Mouse (Mus musculus) stomach, embryonic 16.5 days (tissue): ENCODE measurements around the gene Gm5941. TPM values are rescaled to one million over a fixed set of nuclear protein-coding genes. Genes with fewer than 3 reads are reported as not detected.
"Not testable (repeated sequence)": the region's sequence is repeated elsewhere in the genome, so short reads cannot be mapped to it uniquely, and the experiment has no call there.

Source experiments
- ATAC-seq: fragments of 200-750 bp; cut with Nextera tagmentation; 2 replicates; pipeline ENCODE4 v1.8.0; 2017; ENCODE audit warnings: moderate number of reproducible peaks, moderate TSS enrichment; ENCODE audit not compliant: insufficient read depth, low FRiP score
- H3K27ac ChIP-seq: fragments of 300-500 bp; sonication (generic); 2 replicates; pipeline ENCODE4 v1.5.1; 2014; ENCODE audit warnings: low read length
- H3K27me3 ChIP-seq: fragments of 300-500 bp; sonication (generic); 2 replicates; pipeline ENCODE4 v1.6.1; 2014; ENCODE audit warnings: low read length, control low read depth, mixed read lengths; ENCODE audit not compliant: control insufficient read depth, insufficient read depth
- H3K36me3 ChIP-seq: fragments of 300-500 bp; sonication (generic); 2 replicates; pipeline ENCODE4 v1.6.1; 2014; ENCODE audit warnings: low read length; ENCODE audit not compliant: control insufficient read depth, insufficient read depth
- H3K4me1 ChIP-seq: fragments of 300-500 bp; sonication (generic); 2 replicates; pipeline ENCODE4 v1.6.1; 2014; ENCODE audit warnings: low read length, control low read depth, mixed read lengths; ENCODE audit not compliant: control insufficient read depth, insufficient read depth
- H3K4me2 ChIP-seq: fragments of 300-500 bp; sonication (generic); 2 replicates; pipeline ENCODE4 v1.6.1; 2014; ENCODE audit warnings: low read depth, low read length, mixed read lengths
- H3K4me3 ChIP-seq: fragments of 300-500 bp; sonication (generic); replicated peaks from 2 replicates; pipeline ENCODE4 v1.5.1; 2014; ENCODE audit warnings: mild to moderate bottlenecking, low read length
- H3K9ac ChIP-seq: fragments of 300-500 bp; sonication (generic); 2 replicates; pipeline ENCODE4 v1.6.1; 2014; ENCODE audit warnings: low read length
- H3K9me3 ChIP-seq: fragments of 300-500 bp; sonication (generic); replicated peaks from 2 replicates; pipeline ENCODE4 v1.6.1; 2016; ENCODE audit warnings: low read length, control low read depth; ENCODE audit not compliant: control insufficient read depth
- WGBS: fragments of 180-500 bp; shearing (Covaris S2); extraction: QIAGEN DNeasy Blood & Tissue Kit; methylation state at CpG from one replicate; pipeline ENCODE4 v1.1.7; 2014; 5-methylcytosine and 5-hydroxymethylcytosine counted together
- polyA plus RNA-seq: library from polyadenylated mRNA; unstranded; fragments of >200 nt; fragmentation: Nextera tagmentation; extraction: Ambion mirVana; gene quantifications from 2 replicates; pipeline ENCODE4 v1.2.1, GENCODE M21; 2015

The Gm5941 gene
- not detected in 2 replicates for polyA plus RNA-seq

GRCm38 (mm10) chrX:92489649-92490048 lies at the start of gene Gm5941:
TSS of gene Gm5941 (plus strand) at chrX:92489949.
- not testable (repeated sequence) for H3K36me3 ChIP-seq, H3K27me3 ChIP-seq, H3K4me3 ChIP-seq, ATAC-seq, H3K9me3 ChIP-seq, H3K4me2 ChIP-seq, H3K27ac ChIP-seq, H3K9ac ChIP-seq, H3K4me1 ChIP-seq
- 90% methylated on average over 4 of the region's 4 CpGs for WGBS

DNA sequence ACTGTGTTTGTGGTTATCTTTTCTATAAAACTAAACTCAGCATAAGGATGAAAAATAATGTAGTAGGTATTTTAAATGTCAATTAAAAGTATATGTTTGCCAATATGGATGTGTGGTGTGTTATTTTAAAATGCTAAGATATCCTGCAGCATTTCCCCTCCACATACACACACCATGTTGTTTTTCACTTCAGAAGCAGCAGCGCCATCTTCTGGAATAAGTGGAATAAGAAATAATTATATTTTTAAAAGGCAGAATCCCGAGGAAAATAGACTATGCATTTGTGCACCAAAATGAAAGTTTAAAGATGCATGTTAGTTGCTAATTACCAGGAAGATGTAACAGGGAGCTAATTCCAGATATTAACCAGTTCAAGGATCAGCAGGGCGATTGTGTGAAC lies 29.3 kb upstream of the Gm5941 start:
- Histone ChIP-seq H3K9ac (no peak overlapping the region), H3K4me2 (no peak overlapping the region), H3K4me3 (no peak overlapping the region), H3K9me3 (no peaks in the 10 kb centered on the region), H3K27me3 (no peaks in the 10 kb centered on the region), H3K4me1 (no peaks in the 10 kb centered on the region), H3K27ac (no peak overlapping the region), H3K36me3 (no peaks in the 10 kb centered on the region)
- no peak for ATAC-seq
- WGBS = 37% methylated on average over 3 of the region's 3 CpGs

GRCm38 (mm10) chrX:92464773-92465172 lies 25.0 kb upstream of the Gm5941 start:
- Histone ChIP-seq H3K4me1 (no peaks in the 10 kb centered on the region), H3K27ac (no peak overlapping the region), H3K4me3 (no peak overlapping the region), H3K9me3 (no peaks in the 10 kb centered on the region), H3K9ac (no peak overlapping the region), H3K4me2 (no peak overlapping the region), H3K36me3 (no peaks in the 10 kb centered on the region), H3K27me3 (no peaks in the 10 kb centered on the region)
- WGBS = 61% methylated on average over 4 of the region's 4 CpGs
- ATAC-seq = no peak

GRCm38 (mm10) chrX:92498254-92498653 lies 8.5 kb downstream of the Gm5941 start:
- ATAC-seq = no peak
- Histone ChIP-seq H3K4me3 (no peak overlapping the region), H3K9me3 (no peaks in the 10 kb centered on the region), H3K36me3 (no peaks in the 10 kb centered on the region), H3K27me3 (no peaks in the 10 kb centered on the region), H3K4me2 (no peak overlapping the region), H3K27ac (no peak overlapping the region), H3K9ac (no peak overlapping the region), H3K4me1 (no peaks in the 10 kb centered on the region)
- WGBS = 38% methylated on average over 1 of the region's 1 CpGs

DNA sequence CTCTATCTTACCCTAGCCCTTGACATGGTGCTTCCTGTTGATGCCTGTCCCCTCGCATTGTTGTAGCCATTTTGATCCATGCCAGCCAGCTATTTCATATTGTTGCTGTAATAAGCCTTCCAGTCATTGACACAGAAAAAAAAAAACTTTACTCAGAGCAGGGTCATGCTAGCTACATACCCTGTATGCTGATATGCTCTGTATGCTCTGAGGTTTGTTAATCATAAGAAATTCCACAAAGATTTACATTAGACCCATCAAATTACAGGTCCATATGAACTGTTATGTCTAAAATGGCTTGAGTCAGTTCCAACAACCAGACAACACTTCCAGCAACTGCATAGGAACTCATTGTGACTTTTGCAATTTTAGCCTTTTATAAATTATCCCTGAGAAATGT lies 38.1 kb downstream of the Gm5941 start:
- Histone ChIP-seq H3K4me3 (no peak overlapping the region), H3K4me1 (no peaks in the 10 kb centered on the region), H3K27me3 (no peaks in the 10 kb centered on the region), H3K9me3 (no peaks in the 10 kb centered on the region), H3K36me3 (no peaks in the 10 kb centered on the region), H3K4me2 (no peak overlapping the region), H3K9ac (no peak overlapping the region), H3K27ac (no peak overlapping the region)
- no peak for ATAC-seq
- WGBS = 68% methylated on average over 1 of the region's 1 CpGs

Other genes starting within 250 kb of the Gm5941 start
- gene Mageb18, start 109.6 kb downstream of the Gm5941 start, polyA plus RNA-seq = not detected in 2 replicates